Mouse (Mus musculus): ENCODE results near the gene Gal3st3.
A peak's percentile ranks its signal among the peaks of the same experiment; 100 is the strongest.
"Not testable (repeated sequence)": the region's sequence is repeated elsewhere in the genome, so short reads cannot be mapped to it uniquely, and the experiment has no call there.

Gene Gal3st3

GRCm38 (mm10) chr19:5309025-5309424 lies 10.9 kb downstream of the Gal3st3 start:
- no peak for DNase-seq

- DNase-seq: no peak
These were observed 15.1 kb downstream of the Gal3st3 start for GRCm38 (mm10) chr19:5313189-5313588.

- no peak for DNase-seq
These were observed 25.7 kb downstream of the Gal3st3 start for GRCm38 (mm10) chr19:5323801-5324200.

GRCm38 (mm10) chr19:5327970-5328369 lies 29.8 kb downstream of the Gal3st3 start:
- DNase-seq: no peak

GRCm38 (mm10) chr19:5334741-5335140 lies 36.6 kb downstream of the Gal3st3 start:
- DNase-seq: no peak

GRCm38 (mm10) chr19:5335441-5335840 lies 37.3 kb downstream of the Gal3st3 start, which contains the start of gene Catsper1:
TSS of gene Catsper1 (plus strand) at chr19:5335741.
- DNase-seq: no peak

GRCm38 (mm10) chr19:5337975-5338374 lies 39.8 kb downstream of the Gal3st3 start:
- peak; percentile 71 for DNase-seq

GRCm38 (mm10) chr19:5341360-5341759 lies 43.2 kb downstream of the Gal3st3 start:
- DNase-seq: no peak

- no peak for DNase-seq
These were observed 47.4 kb downstream of the Gal3st3 start for GRCm38 (mm10) chr19:5345297-5346131.

- DNase-seq: peak; percentile 23
These were observed 49.9 kb downstream of the Gal3st3 start for GRCm38 (mm10) chr19:5348064-5348463.

GRCm38 (mm10) chr19:5348526-5349501 lies 50.7 kb downstream of the Gal3st3 start:
- peak; percentile 47 for DNase-seq

- not testable (repeated sequence) for DNase-seq
These were observed 51.4 kb downstream of the Gal3st3 start, which contains the start of gene Cst6 for GRCm38 (mm10) chr19:5349502-5349873. TSS of gene Cst6 (minus strand) at chr19:5349574.

- DNase-seq: no peak
These were observed 55.5 kb downstream of the Gal3st3 start for GRCm38 (mm10) chr19:5353609-5354008.

GRCm38 (mm10) chr19:5356080-5356479 lies 57.9 kb downstream of the Gal3st3 start:
- no peak for DNase-seq
